Mouse (Mus musculus): ENCODE results near the gene Polg. TPM values are rescaled to one million over a fixed set of nuclear protein-coding genes. Genes with fewer than 3 reads are reported as not detected.

The Polg gene
- polyA plus RNA-seq, 1 experiment = 30.9 TPM

DNA sequence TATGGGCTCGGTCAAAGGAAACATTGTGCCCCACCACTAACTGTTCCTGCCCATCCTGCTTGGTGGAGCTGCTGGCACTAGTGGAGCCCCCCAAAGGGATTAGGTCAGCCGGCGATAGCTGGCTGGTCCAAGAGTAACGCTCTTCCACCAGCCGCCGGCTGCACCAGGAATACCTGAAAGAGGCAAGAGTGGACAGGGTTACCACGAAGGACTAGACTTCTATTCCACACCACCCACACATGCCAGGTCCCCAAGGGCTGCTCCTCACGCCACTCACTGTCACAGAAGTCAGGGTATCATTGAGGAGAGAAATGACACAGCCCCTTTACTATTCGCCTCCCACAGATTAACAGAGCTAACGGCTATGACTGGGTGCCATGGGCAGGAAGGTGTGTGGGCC, 4.4 kb downstream of the Polg start:
- H3K4me2 ChIP-seq (ENCODE audit: low read depth) = no peak overlapping the region
- H3ac ChIP-seq (ENCODE audit: control insufficient read depth, insufficient read length) = no peak overlapping the region
- no peaks in the 10 kb centered on the region for H3K27me3 ChIP-seq (ENCODE audit: control insufficient read depth, insufficient read depth, insufficient read length)
- TF ChIP-seq MAX (IDR thresholded peaks at IDR 0.05; ENCODE audit: low read depth) = no peak
- no peak for TF ChIP-seq REST (IDR thresholded peaks at IDR 0.05; ENCODE audit: insufficient read depth, insufficient read length)
- no peak for TF ChIP-seq MYOD1 (IDR thresholded peaks at IDR 0.05; ENCODE audit: control insufficient read depth in 1 of 3, insufficient read length in 2 of 3, low read depth in 2 of 3)
- TF ChIP-seq MYOG (IDR thresholded peaks at IDR 0.05; ENCODE audit: control insufficient read depth in 1 of 3, insufficient read depth in 1 of 3, insufficient read length in 2 of 3, low read depth in 2 of 3) = no peak
- TF ChIP-seq SRF (IDR thresholded peaks at IDR 0.05; ENCODE audit: control insufficient read depth, insufficient read length, low read depth) = no peak
- TF ChIP-seq TCF3 (IDR thresholded peaks at IDR 0.05; ENCODE audit: insufficient read length, low read depth) = no peak
- TF ChIP-seq POLR2A (IDR thresholded peaks at IDR 0.05; ENCODE audit: insufficient read length, low read depth) = no peak
- TF ChIP-seq TCF12 (IDR thresholded peaks at IDR 0.05; ENCODE audit: insufficient read depth, poor library complexity, severe bottlenecking) = no peak
- no peak for TF ChIP-seq POLR2AphosphoS2 (IDR thresholded peaks at IDR 0.05; ENCODE audit: insufficient read length, low read depth)
- TF ChIP-seq USF1 (IDR thresholded peaks at IDR 0.05; ENCODE audit: low read depth) = no peak
- TF ChIP-seq CEBPB (IDR thresholded peaks at IDR 0.05; ENCODE audit: insufficient read depth, poor library complexity, severe bottlenecking) = no peak
- no peak for TF ChIP-seq E2F4 (IDR thresholded peaks at IDR 0.05; ENCODE audit: insufficient read depth)
- H3K36me3 ChIP-seq (ENCODE audit: control insufficient read depth, insufficient read depth) = no peaks in the 10 kb centered on the region
- peaks cover 15% of the 10 kb centered on the region for H3K79me2 ChIP-seq (ENCODE audit: control insufficient read depth, insufficient read depth)
- H3K4me3 ChIP-seq = no peak overlapping the region

DNA sequence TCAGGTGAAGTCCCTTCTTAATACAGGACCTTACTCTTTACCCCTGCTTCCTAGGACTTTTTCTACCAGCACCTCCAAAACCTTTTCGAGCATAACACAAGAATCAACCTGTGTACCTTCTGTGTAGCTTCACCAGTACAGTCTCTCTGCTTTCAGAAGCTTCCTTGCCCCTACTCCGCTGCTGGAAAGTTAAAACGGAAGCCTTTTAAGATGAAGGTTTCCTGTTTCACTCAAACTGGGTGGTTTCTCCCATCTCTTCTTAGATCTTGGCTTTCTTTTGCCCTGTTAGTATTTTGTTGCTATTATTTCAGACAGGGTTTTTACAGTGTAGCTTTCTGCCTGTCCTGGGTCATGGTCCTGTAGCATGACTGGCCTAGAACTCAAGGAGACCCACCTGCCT, 18.7 kb downstream of the Polg start:
- TF ChIP-seq MYOD1 (IDR thresholded peaks at IDR 0.05; ENCODE audit: control insufficient read depth in 1 of 3, insufficient read length in 2 of 3, low read depth in 2 of 3) = no peak
- no peak for TF ChIP-seq MAX (IDR thresholded peaks at IDR 0.05; ENCODE audit: low read depth)
- TF ChIP-seq TCF3 (IDR thresholded peaks at IDR 0.05; ENCODE audit: insufficient read length, low read depth) = no peak
- no peak for TF ChIP-seq CEBPB (IDR thresholded peaks at IDR 0.05; ENCODE audit: insufficient read depth, poor library complexity, severe bottlenecking)
- no peak for TF ChIP-seq USF1 (IDR thresholded peaks at IDR 0.05; ENCODE audit: low read depth)
- TF ChIP-seq SRF (IDR thresholded peaks at IDR 0.05; ENCODE audit: control insufficient read depth, insufficient read length, low read depth) = no peak
- no peak for TF ChIP-seq E2F4 (IDR thresholded peaks at IDR 0.05; ENCODE audit: insufficient read depth)
- no peak for TF ChIP-seq TCF12 (IDR thresholded peaks at IDR 0.05; ENCODE audit: insufficient read depth, poor library complexity, severe bottlenecking)
- Histone ChIP-seq H3K4me2 (ENCODE audit: low read depth) (no peak overlapping the region), H3K36me3 (ENCODE audit: control insufficient read depth, insufficient read depth) (peaks cover 43% of the 10 kb centered on the region), H3K27me3 (ENCODE audit: control insufficient read depth, insufficient read depth, insufficient read length) (no peaks in the 10 kb centered on the region), H3ac (ENCODE audit: control insufficient read depth, insufficient read length) (no peak overlapping the region), H3K79me2 (ENCODE audit: control insufficient read depth, insufficient read depth) (no peaks in the 10 kb centered on the region), H3K4me3 (no peak overlapping the region)

DNA sequence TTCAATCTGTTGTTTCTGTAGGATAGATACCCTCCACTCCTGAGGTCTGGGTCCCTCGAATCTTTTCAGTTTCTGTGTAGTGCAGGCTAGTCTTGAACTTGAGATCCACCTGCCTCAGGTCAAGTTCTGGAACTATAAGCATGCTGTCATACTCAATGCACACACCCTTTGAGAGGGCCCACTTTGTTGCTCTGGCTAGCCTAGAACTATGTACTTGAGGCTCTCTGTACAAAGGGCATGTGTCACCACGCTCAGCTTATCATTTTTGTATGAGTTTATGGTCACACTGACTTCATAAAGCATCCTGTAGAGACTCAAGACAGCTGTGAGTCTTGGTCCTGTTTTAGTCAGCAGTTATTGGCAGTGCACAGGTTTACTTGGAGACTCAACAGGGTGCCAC, 19.1 kb downstream of the Polg start:
- no peak for TF ChIP-seq CEBPB (IDR thresholded peaks at IDR 0.05; ENCODE audit: insufficient read depth, poor library complexity, severe bottlenecking)
- TF ChIP-seq POLR2AphosphoS2 (IDR thresholded peaks at IDR 0.05; ENCODE audit: insufficient read length, low read depth) = no peak
- no peak for TF ChIP-seq MYOD1 (IDR thresholded peaks at IDR 0.05; ENCODE audit: control insufficient read depth in 1 of 3, insufficient read length in 2 of 3, low read depth in 2 of 3)
- no peak for TF ChIP-seq REST (IDR thresholded peaks at IDR 0.05; ENCODE audit: insufficient read depth, insufficient read length)
- no peak for TF ChIP-seq TCF3 (IDR thresholded peaks at IDR 0.05; ENCODE audit: insufficient read length, low read depth)
- no peak for TF ChIP-seq E2F4 (IDR thresholded peaks at IDR 0.05; ENCODE audit: insufficient read depth)
- no peak for TF ChIP-seq POLR2A (IDR thresholded peaks at IDR 0.05; ENCODE audit: insufficient read length, low read depth)
- TF ChIP-seq MAX (IDR thresholded peaks at IDR 0.05; ENCODE audit: low read depth) = no peak
- no peak for TF ChIP-seq SRF (IDR thresholded peaks at IDR 0.05; ENCODE audit: control insufficient read depth, insufficient read length, low read depth)
- TF ChIP-seq TCF12 (IDR thresholded peaks at IDR 0.05; ENCODE audit: insufficient read depth, poor library complexity, severe bottlenecking) = no peak
- TF ChIP-seq USF1 (IDR thresholded peaks at IDR 0.05; ENCODE audit: low read depth) = no peak
- no peak for TF ChIP-seq MYOG (IDR thresholded peaks at IDR 0.05; ENCODE audit: control insufficient read depth in 1 of 3, insufficient read depth in 1 of 3, insufficient read length in 2 of 3, low read depth in 2 of 3)
- H3K27me3 ChIP-seq (ENCODE audit: control insufficient read depth, insufficient read depth, insufficient read length) = no peaks in the 10 kb centered on the region
- no peaks in the 10 kb centered on the region for H3K79me2 ChIP-seq (ENCODE audit: control insufficient read depth, insufficient read depth)
- H3K4me3 ChIP-seq = no peak overlapping the region
- H3K4me2 ChIP-seq (ENCODE audit: low read depth) = no peak overlapping the region
- H3K36me3 ChIP-seq (ENCODE audit: control insufficient read depth, insufficient read depth) = peaks cover 43% of the 10 kb centered on the region
- H3ac ChIP-seq (ENCODE audit: control insufficient read depth, insufficient read length) = no peak overlapping the region

DNA sequence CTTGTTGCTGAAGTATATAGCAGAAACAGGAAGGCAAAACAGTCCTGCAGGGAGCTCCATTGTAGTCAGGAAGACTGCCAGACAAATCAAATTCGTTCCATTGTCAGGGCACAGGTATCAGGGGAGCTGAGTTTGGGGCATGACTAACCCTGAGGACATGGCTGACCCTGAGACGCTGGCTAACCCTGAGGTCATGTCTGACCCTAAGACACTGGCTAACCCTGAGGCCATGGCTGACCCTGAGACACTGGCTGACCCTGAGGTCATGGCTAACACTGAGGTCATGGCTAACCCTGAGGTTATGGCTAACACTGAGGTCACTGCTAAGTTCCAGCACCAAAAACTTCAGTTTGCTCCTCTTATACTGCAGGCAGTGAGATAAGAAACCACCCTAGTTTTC, 26.1 kb downstream of the Polg start:
- H3K36me3 ChIP-seq (ENCODE audit: control insufficient read depth, insufficient read depth) = no peaks in the 10 kb centered on the region
- no peaks in the 10 kb centered on the region for H3K79me2 ChIP-seq (ENCODE audit: control insufficient read depth, insufficient read depth)
- no peak for TF ChIP-seq POLR2AphosphoS2 (IDR thresholded peaks at IDR 0.05; ENCODE audit: insufficient read length, low read depth)
- TF ChIP-seq TCF12 (IDR thresholded peaks at IDR 0.05; ENCODE audit: insufficient read depth, poor library complexity, severe bottlenecking) = no peak
- TF ChIP-seq CEBPB (IDR thresholded peaks at IDR 0.05; ENCODE audit: insufficient read depth, poor library complexity, severe bottlenecking) = no peak
- no peak for TF ChIP-seq E2F4 (IDR thresholded peaks at IDR 0.05; ENCODE audit: insufficient read depth)
- no peak for TF ChIP-seq SRF (IDR thresholded peaks at IDR 0.05; ENCODE audit: control insufficient read depth, insufficient read length, low read depth)
- TF ChIP-seq MAX (IDR thresholded peaks at IDR 0.05; ENCODE audit: low read depth) = no peak
- TF ChIP-seq TCF3 (IDR thresholded peaks at IDR 0.05; ENCODE audit: insufficient read length, low read depth) = no peak
- TF ChIP-seq POLR2A (IDR thresholded peaks at IDR 0.05; ENCODE audit: insufficient read length, low read depth) = no peak
- no peak for TF ChIP-seq USF1 (IDR thresholded peaks at IDR 0.05; ENCODE audit: low read depth)
- TF ChIP-seq REST (IDR thresholded peaks at IDR 0.05; ENCODE audit: insufficient read depth, insufficient read length) = no peak

DNA sequence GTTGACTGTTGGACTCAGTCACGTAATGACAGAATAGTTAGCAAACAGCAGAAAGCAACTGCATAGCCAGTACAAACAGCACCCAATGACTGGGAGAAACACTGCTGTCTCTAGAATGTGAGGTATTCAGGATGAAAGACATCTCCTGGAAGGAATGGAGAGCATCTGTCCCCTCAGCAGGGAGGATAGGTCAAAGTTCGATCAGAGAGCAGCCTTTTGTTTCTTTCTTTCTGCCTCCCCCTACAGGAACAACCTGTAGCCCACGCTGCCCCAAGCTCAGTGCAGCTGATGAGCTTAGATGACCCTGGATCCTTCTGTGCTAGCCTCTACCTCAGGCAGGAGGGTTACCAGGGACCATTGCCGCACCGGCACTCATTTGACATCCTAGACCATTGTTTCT, 37.9 kb downstream of the Polg start:
- Histone ChIP-seq H3K79me2 (ENCODE audit: control insufficient read depth, insufficient read depth) (no peaks in the 10 kb centered on the region), H3K4me3 (no peak overlapping the region), H3K4me2 (ENCODE audit: low read depth) (no peak overlapping the region), H3ac (ENCODE audit: control insufficient read depth, insufficient read length) (no peak overlapping the region), H3K36me3 (ENCODE audit: control insufficient read depth, insufficient read depth) (no peaks in the 10 kb centered on the region), H3K27me3 (ENCODE audit: control insufficient read depth, insufficient read depth, insufficient read length) (no peaks in the 10 kb centered on the region)
- TF ChIP-seq REST (IDR thresholded peaks at IDR 0.05; ENCODE audit: insufficient read depth, insufficient read length) = no peak
- no peak for TF ChIP-seq E2F4 (IDR thresholded peaks at IDR 0.05; ENCODE audit: insufficient read depth)

More for the DNA sequence above, 26.1 kb downstream of the Polg start:
- no peak overlapping the region for H3ac ChIP-seq (ENCODE audit: control insufficient read depth, insufficient read length)
- no peak overlapping the region for H3K4me2 ChIP-seq (ENCODE audit: low read depth)
- no peaks in the 10 kb centered on the region for H3K27me3 ChIP-seq (ENCODE audit: control insufficient read depth, insufficient read depth, insufficient read length)
- H3K4me3 ChIP-seq = no peak overlapping the region
